Mouse (Mus musculus) liver, embryonic 16.5 days (tissue): Measurements from ENCODE around the gene Rtl5. TPM values are rescaled to one million over a fixed set of nuclear protein-coding genes. Genes with fewer than 3 reads are reported as not detected.

Experiments used
- polyA plus RNA-seq: library from polyadenylated mRNA; unstranded; fragments of >200 nt; fragmentation: Nextera tagmentation; extraction: Ambion mirVana; gene quantifications from 2 replicates; pipeline ENCODE4 v1.2.1, GENCODE M21; 2015

Rtl5 gene
- polyA plus RNA-seq, 1 experiment from 2014 or later, result 0.13 TPM

Other genes with a start within 250 kb of the Rtl5 start
- gene Nhsl2, start 221.9 kb downstream of the Rtl5 start, polyA plus RNA-seq, result 1.6 and 1.7 TPM in 2 replicates
- gene Pin4, start 48.1 kb upstream of the Rtl5 start, polyA plus RNA-seq, result 35.7 and 38.8 TPM in 2 replicates
- gene Ercc6l, start 85.8 kb upstream of the Rtl5 start, polyA plus RNA-seq, result 9.3 and 9.4 TPM in 2 replicates
- gene Rps4x, start 118.1 kb upstream of the Rtl5 start, polyA plus RNA-seq, result 369 and 386 TPM in 2 replicates
- 39.9 and 40.3 TPM in 2 replicates for gene Cited1, start 180.9 kb upstream of the Rtl5 start, polyA plus RNA-seq